Mouse (Mus musculus) limb, embryonic 14.5 days (tissue): ENCODE results near the gene Peak1. TPM values are rescaled to one million over a fixed set of nuclear protein-coding genes. Genes with fewer than 3 reads are reported as not detected.

Source experiments
- ATAC-seq: fragments of 200-750 bp; cut with Nextera tagmentation; 2 replicates; pipeline ENCODE4 v1.8.0; 2017; ENCODE audit warnings: low read depth, moderate number of reproducible peaks, moderate TSS enrichment; ENCODE audit not compliant: low FRiP score
- DNase-seq: peaks from one replicate; pipeline ENCODE4 v3.0.0-alpha.2; 2015; ENCODE audit warnings: low spot score
- H3K27ac ChIP-seq: fragments of 300-500 bp; sonication (generic); replicated peaks from 2 replicates; pipeline ENCODE4 v1.5.1; 2014; ENCODE audit warnings: low read depth, mild to moderate bottlenecking, low read length, moderate library complexity, mixed read lengths
- H3K27me3 ChIP-seq: fragments of 300-500 bp; sonication (generic); 2 replicates; pipeline ENCODE4 v1.6.1; 2014; ENCODE audit warnings: low read length, mixed read lengths; ENCODE audit not compliant: control insufficient read depth, insufficient read depth
- H3K36me3 ChIP-seq: fragments of 300-500 bp; sonication (generic); 2 replicates; pipeline ENCODE4 v1.6.1; 2014; ENCODE audit warnings: mild to moderate bottlenecking, low read length, moderate library complexity, mixed read lengths; ENCODE audit not compliant: control insufficient read depth, insufficient read depth
- H3K4me1 ChIP-seq: fragments of 300-500 bp; sonication (generic); 2 replicates; pipeline ENCODE4 v1.6.1; 2014; ENCODE audit warnings: antibody characterized with exemption, low read length, mixed read lengths; ENCODE audit not compliant: control insufficient read depth, insufficient read depth
- H3K4me2 ChIP-seq: fragments of 300-500 bp; sonication (generic); replicated peaks from 2 replicates; pipeline ENCODE4 v1.6.1; 2014; ENCODE audit warnings: low read depth, mild to moderate bottlenecking, low read length, moderate library complexity; ENCODE audit not compliant: severe bottlenecking
- H3K4me3 ChIP-seq: fragments of 300-500 bp; sonication (generic); replicated peaks from 2 replicates; pipeline ENCODE4 v1.5.1; 2014; ENCODE audit warnings: low read length
- H3K9ac ChIP-seq: fragments of 300-500 bp; sonication (generic); 2 replicates; pipeline ENCODE4 v1.6.1; 2014; ENCODE audit warnings: mild to moderate bottlenecking, low read depth, low read length, moderate library complexity; ENCODE audit not compliant: severe bottlenecking
- H3K9me3 ChIP-seq: fragments of 300-500 bp; sonication (generic); 2 replicates; pipeline ENCODE4 v1.6.1; 2016; ENCODE audit warnings: low read length; ENCODE audit not compliant: control insufficient read depth
- POLR2A ChIP-seq: fragments of 200-500 bp; IDR thresholded peaks from 2 replicates; pipeline ENCODE4 v1.8.0; 2012; ENCODE audit warnings: inconsistent platforms, mild to moderate bottlenecking, moderate library complexity, borderline replicate concordance; ENCODE audit not compliant: insufficient read depth, insufficient read length; ENCODE audit errors: extremely low read depth
- WGBS: fragments of 180-500 bp; shearing (Covaris S2); extraction: QIAGEN DNeasy Blood & Tissue Kit; methylation state at CpG from one replicate; pipeline ENCODE4 v1.1.7; 2014; 5-methylcytosine and 5-hydroxymethylcytosine counted together
- polyA plus RNA-seq, 2 experiments: library from polyadenylated mRNA; depleted of rRNA in 1 of 2; stranded (reverse) in 1 of 2; unstranded in 1 of 2; fragments of >200 nt; fragmentation: Nextera tagmentation in 1 of 2; extraction: Ambion mirVana in 1 of 2; gene quantifications; 2 replicates each; pipeline versions ENCODE4 v1.2.1 to v1.2.3; 2012 to 2014

Peak1 gene
- polyA plus RNA-seq, 2 experiments: 11.5 to 18.3 TPM

DNA sequence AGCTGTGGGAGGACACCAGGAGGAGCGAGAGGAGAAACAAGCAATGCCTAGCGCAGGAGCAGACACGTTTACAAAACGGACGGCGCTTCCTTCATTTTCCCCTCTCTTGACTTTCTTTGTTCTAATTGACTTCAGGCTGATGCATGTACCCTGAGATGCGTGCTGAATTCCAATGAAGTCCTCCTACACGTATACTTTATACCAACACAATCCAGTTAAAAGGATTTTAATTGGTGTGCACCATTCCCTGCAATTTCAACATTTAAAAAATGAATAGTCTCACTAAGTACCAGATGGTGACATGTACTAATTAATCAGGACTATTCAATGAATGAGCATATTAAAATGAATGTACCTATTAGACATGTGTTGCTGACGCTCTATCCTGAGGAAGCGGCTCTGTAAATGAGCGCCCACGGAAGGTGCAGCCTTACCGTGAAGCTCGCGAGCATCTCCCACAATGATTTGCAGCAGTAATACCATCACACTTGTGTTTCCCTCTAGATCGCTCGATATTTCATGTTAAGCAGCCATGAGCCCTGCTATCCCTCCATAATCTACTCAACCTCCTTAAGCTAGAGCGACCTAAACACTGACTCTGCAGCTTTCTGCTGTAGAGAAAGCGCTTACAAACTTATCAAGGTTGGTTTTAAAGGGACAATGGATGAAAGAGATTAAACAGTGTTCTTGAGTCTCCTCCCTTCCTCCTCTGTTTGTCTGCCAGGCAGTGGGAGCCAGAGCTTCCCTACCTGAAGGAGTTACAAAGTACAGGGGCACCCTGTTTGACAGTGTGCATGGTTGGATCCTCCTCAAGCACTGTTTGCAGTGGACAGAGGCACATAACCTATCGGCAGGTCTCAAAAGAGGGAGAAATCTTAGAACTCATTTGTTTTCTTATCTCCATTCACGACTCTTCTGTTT is 146.3 kb downstream of the Peak1 start:
- Histone ChIP-seq H3K9me3 (no peaks in the 10 kb centered on the region), H3K4me2 (no peak overlapping the region), H3K36me3 (no peaks in the 10 kb centered on the region), H3K4me1 (no peaks in the 10 kb centered on the region), H3K27me3 (no peaks in the 10 kb centered on the region), H3K9ac (no peak overlapping the region), H3K27ac (no peak overlapping the region), H3K4me3 (no peak overlapping the region)
- no peak for TF ChIP-seq POLR2A
- DNase-seq (no peak), ATAC-seq (no peak)
- WGBS: 84% methylated on average over 21 of the region's 21 CpGs

GRCm38 (mm10) chr9:56269101-56269500 is 148.8 kb downstream of the Peak1 start:
- no peak for TF ChIP-seq POLR2A

DNA sequence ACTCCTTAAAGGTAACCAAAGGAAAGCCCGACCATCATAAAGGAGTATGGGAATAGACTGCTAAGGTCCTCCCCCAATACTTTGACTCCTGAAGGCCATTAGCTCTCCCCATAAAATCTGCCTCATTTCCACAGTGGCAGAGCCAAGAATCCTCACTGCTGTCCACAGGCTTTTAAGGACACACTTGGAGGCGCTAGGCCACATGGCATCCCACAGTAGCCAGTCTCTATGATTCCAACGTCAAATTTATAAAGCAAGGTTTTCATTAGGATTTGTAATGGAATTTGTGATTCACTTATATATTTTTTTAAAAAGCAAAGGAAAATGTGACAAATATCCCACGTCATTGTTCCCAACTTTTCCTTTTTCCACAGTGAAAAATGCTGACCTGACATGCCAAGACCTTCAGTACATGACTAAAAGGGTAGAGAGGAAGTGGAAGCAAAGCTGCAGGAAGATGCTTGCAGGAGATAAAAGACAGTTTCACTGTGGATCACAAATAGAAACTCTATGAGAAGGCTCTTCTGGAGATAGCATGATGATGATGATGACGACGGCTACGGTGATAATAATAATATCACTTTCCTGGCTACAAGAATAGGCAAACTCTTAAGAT is 151.6 kb downstream of the Peak1 start:
- no peaks in the 10 kb centered on the region; the same call in 1 of the 2 replicates for H3K4me1 ChIP-seq
- no peaks in the 10 kb centered on the region for H3K36me3 ChIP-seq
- no peaks in the 10 kb centered on the region for H3K9me3 ChIP-seq
- H3K4me2 ChIP-seq: no peak overlapping the region
- H3K4me3 ChIP-seq: no peak overlapping the region
- no peak for TF ChIP-seq POLR2A
- no peak overlapping the region for H3K9ac ChIP-seq
- ATAC-seq (no peak), DNase-seq (no peak)
- no peak overlapping the region for H3K27ac ChIP-seq
- no peaks in the 10 kb centered on the region for H3K27me3 ChIP-seq
- 73% methylated on average over 7 of the region's 7 CpGs for WGBS

More at GRCm38 (mm10) chr9:56269101-56269500, 148.8 kb downstream of the Peak1 start:
- no peaks in the 10 kb centered on the region for H3K9me3 ChIP-seq
- no peaks in the 10 kb centered on the region for H3K27me3 ChIP-seq
- H3K4me3 ChIP-seq: no peak overlapping the region
- no peak overlapping the region for H3K4me2 ChIP-seq
- H3K4me1 ChIP-seq: no peaks in the 10 kb centered on the region; the same call in 1 of the 2 replicates
- no peak overlapping the region for H3K9ac ChIP-seq
- WGBS: 73% methylated on average over 3 of the region's 3 CpGs
- ATAC-seq (no peak), DNase-seq (no peak)
- no peak overlapping the region for H3K27ac ChIP-seq
- no peaks in the 10 kb centered on the region for H3K36me3 ChIP-seq

- no peak overlapping the region for H3K9ac ChIP-seq
- DNase-seq (no peak), ATAC-seq (no peak)
- peaks cover under 1% of the 10 kb centered on the region for H3K9me3 ChIP-seq
- TF ChIP-seq POLR2A: no peak
- H3K36me3 ChIP-seq: no peaks in the 10 kb centered on the region
- no peak overlapping the region for H3K4me2 ChIP-seq
- no peak overlapping the region for H3K27ac ChIP-seq
- H3K4me3 ChIP-seq: no peak overlapping the region
- no peaks in the 10 kb centered on the region; the same call in 1 of the 2 replicates for H3K4me1 ChIP-seq
- WGBS: 75% methylated on average over 5 of the region's 5 CpGs
- H3K27me3 ChIP-seq: no peaks in the 10 kb centered on the region
Observed at GRCm38 (mm10) chr9:56265460-56266199, 152.2 kb downstream of the Peak1 start.

GRCm38 (mm10) chr9:56265022-56265360 is 152.9 kb downstream of the Peak1 start:
- Histone ChIP-seq H3K4me1 (no peaks in the 10 kb centered on the region; the same call in 1 of the 2 replicates), H3K27ac (no peak overlapping the region), H3K4me3 (no peak overlapping the region), H3K27me3 (no peaks in the 10 kb centered on the region), H3K9ac (no peak overlapping the region), H3K4me2 (no peak overlapping the region), H3K9me3 (peaks cover 6% of the 10 kb centered on the region), H3K36me3 (no peaks in the 10 kb centered on the region)
- no peak for TF ChIP-seq POLR2A
- DNase-seq (no peak), ATAC-seq (no peak)
- WGBS: 42% methylated on average over 8 of the region's 8 CpGs
